Mouse (Mus musculus) ES-E14 (cell line): Measurements from ENCODE around the gene Acaca.

Experiments
- CHD2 ChIP-seq: IDR thresholded peaks from 2 replicates; pipeline ENCODE4 v1.6.1; 2014; ENCODE audit warnings: mild to moderate bottlenecking, low read depth, low read length, inconsistent platforms
- HCFC1 ChIP-seq: IDR thresholded peaks from 2 replicates; pipeline ENCODE4 v1.6.1; 2012; ENCODE audit warnings: low read length, inconsistent platforms, borderline replicate concordance; ENCODE audit not compliant: insufficient read depth
- MAFK ChIP-seq: IDR thresholded peaks from 2 replicates; pipeline ENCODE4 v1.6.1; 2014; ENCODE audit warnings: mild to moderate bottlenecking, low read depth, low read length, inconsistent platforms; ENCODE audit not compliant: insufficient read depth
- ZC3H11A ChIP-seq: IDR thresholded peaks from 2 replicates; pipeline ENCODE4 v1.6.1; 2012; ENCODE audit warnings: low read depth, mild to moderate bottlenecking, inconsistent platforms, low read length, borderline replicate concordance
- ZNF384 ChIP-seq: IDR thresholded peaks from 2 replicates; pipeline ENCODE4 v1.6.1; 2012; ENCODE audit warnings: low read depth, low read length, inconsistent platforms

DNA sequence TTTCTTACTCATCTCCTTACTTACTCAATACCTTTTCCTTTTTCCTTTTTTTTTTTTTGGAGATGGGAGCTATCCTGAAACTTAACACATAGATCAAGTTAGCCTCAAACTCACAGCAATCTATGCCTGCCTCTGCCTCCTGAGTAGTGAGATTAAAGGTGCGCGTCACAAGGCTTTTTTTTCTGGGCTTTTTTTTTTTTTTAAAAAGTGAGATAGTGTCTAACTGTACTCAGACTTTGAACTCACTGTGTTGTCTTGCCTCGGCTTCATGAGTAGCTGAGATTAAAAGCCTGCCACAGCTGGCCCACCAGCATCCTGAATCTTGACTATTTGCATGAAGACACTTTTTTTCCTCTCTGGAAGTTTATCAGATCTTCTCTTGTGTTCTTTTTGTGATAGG lies 59.1 kb downstream of the Acaca start:
- TF ChIP-seq MAFK (no peak), CHD2 (no peak), ZC3H11A (no peak), ZNF384 (no peak), HCFC1 (no peak)
